Mouse (Mus musculus): ENCODE data around the gene Serpina1f.
"Not testable (repeated sequence)": the region's sequence is repeated elsewhere in the genome, so short reads cannot be mapped to it uniquely, and the experiment has no call there.

Gene Serpina1f

DNA sequence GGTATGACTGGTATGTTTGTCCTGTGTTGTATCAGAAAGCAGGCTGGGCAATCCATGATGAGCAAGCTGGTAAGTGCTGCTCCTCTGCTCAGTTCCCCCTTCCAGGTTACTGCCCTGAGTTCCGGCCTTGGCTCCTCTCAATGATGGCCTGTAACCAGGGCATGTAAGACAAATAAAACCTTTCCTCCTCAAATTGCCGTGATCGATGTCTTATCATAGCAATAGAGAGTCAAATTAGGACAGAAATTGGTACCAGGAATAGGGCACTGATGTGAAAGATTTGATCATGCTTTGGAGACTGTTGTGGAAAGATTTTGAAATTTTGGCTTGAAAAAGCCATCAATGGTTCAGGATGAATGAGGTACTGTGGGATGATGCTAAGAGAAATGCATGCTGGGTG, 30.0 kb downstream of the Serpina1f start:
- DNase-seq (ENCODE audit: low read depth, low spot score) = no peak

DNA sequence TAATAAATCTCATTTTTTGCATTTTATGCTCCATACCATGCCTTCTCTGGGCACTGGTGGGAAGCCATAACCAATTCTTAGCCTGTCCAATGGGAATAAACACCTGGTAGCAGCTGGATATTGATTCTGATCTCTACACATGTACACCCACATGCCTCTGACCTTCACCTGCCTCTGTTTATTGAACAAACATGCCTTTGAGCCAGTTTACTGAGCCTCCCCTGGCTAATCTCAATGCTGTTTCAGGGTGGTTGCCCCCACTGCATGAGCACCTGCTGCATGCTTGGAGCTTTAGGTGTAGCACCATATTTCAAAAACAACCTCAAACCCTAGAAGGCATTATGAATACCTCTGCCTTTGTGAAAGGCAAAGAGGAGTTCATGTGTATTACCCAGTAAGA, 33.3 kb downstream of the Serpina1f start:
- not testable (repeated sequence) for DNase-seq (ENCODE audit: low read depth, low spot score)

DNA sequence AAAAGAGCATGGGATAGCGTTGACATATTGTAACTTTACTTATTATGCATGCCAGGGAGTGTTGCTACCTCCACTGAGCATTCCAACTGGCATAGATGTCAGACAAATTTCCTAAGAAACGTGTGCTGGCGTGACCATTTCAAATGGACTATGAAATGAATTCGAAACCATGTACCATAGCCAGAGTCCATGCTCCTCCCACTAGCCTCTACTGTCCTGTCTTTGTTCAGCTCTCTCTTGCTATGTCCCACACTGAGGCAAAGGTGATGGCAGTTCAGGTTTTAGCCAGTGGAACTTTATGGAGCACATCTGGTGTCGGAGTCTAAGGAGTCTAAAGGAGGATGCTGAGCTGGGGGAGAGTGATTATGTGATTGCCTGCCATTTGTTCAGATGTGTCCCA, 35.3 kb downstream of the Serpina1f start:
- no peak for DNase-seq (ENCODE audit: low read depth, low spot score)

DNA sequence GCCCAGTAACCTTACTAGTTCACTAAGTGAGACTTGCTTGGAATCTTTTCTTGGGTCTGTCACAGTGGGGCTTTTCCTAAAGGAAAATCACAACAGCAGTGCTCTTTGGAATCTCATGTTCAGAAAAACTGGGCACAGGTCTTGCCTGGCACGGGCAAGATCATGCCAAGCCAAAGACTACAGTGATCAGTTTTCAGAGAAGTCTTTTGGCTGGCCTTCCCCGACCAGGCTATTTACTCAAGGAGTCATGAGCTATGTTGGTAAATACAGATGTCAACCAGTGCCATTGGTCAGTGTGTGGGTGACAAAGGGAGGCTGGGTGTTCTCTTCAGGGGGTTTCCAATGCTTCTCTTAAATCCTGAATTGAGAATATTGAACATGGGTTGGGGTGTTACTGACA, 36.2 kb downstream of the Serpina1f start:
- no peak for DNase-seq (ENCODE audit: low read depth, low spot score)

DNA sequence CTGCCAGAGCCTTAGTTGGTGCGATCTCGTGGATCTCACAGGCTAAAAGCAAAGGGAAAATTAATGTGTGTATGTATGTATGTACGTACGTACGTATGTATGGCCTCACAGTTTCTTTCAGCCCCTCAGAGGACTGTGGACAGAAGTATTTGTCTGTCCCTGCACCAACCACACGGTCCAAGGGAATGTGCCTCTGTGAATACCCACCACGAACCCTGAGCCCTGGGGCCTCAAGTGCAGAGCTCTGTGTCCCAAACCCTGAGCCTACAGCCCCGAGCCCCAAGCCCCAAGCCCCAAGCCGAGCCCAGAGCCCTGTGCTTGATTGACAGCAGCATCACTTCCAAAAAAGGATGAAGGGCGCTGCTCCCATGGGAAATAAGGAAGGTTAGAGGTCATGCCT, 37.3 kb downstream of the Serpina1f start:
- no peak for DNase-seq (ENCODE audit: low read depth, low spot score)

DNA sequence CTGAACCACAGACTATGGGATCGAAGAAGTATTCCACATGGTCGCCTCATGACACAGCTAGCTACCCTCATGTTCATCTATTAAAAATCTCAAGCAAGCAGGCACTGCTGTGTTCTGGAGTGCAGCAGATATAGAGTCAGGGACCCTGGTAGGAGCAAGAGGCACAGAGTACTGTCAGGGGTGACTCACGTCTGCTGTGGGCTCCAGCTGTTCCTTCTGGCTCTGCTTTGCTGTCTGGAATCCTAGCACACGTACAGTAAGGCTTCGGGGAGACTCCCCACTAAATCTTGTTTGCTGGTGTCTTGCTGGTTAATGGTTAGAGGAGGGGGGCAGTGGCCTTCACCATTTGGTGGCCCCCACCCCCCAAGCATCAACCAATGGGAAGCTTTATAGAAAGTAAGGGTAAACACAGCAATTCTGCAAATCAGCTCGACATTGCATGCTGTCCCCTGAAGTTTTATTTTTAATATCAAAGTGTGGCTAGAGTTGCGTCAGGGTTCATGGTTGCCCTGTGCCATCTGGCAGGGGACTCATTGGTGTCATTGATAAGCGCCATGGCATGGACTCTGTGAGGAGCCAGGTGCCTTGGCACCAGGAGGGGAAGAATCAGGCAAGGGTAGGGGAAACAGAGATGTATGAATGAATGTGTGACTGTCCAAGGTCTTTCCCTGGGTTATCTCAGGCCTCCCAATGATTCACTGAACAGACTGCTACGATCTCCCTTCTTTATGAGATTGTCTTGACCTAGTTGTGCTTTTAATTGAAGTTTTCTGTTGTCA, 38.3 kb downstream of the Serpina1f start, which contains the start of gene Serpina6:
Gene Serpina6, minus strand, starts transcription at position 365 of the 779 bp plus-strand sequence.
- DNase-seq (ENCODE audit: low read depth, low spot score) = no peak

DNA sequence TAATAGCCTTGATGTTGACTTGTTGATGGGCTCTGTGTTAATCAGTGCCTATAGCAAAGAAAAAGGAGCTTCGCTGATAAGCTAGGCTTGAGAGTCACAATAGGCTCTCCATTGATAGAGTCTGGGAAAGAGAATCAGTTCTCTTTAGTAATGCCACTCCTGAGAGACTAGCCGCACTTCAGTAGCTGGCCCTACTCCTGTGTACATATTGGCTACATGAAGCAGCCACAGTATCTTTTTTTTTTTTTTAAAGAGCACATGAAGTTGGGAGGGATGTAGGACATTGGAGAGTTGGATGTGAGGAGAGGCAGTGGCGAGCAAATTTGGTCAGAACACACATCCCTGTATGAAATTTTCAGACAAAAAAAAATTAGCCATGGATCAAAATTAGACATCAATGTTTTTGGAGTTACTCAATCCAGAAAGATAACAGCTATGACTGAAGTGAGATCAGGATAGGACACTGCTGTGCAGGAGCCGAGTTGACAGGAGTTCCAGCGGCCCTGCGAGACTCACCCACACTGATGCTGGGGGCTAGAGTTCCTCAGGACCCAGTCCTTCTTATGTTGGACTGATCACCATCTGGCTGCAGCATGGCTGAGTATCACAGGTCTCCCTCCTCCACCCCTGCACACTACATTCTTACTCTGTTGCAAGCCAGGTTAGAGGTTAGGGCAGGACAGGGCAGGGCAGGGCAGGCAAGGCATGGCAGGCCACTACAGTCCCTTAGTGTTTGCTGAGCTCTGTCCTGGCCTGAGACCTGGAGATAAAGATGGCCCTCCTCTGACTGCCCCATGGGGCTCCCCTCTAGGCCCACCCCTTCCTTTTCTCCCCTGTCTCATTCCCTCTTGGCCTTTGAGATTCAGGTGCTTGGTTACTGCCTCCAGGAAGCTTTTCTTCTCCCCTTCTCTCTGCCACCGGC, 39.9 kb downstream of the Serpina1f start:
- DNase-seq (ENCODE audit: low read depth, low spot score) = no peak

DNA sequence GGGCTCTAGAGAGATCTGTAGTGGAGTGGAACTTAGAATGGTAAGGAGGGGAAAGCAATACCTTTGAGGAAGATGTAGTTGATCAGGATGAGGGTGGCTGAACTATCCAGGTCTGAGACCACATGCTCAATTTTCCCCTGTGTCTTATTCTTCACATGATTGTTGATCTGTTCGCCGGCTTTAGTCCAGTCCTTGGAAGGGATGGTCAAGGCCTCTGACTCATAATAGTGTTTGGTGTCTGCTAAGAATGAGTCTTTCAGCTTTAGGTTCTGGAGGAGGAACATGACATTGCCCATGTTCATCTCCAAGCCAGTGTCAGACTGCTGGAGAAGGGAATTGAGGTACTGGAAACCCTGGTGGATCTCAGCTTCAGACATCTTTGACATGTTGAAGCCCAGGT, 41.5 kb downstream of the Serpina1f start:
- no peak for DNase-seq (ENCODE audit: low read depth, low spot score)

DNA sequence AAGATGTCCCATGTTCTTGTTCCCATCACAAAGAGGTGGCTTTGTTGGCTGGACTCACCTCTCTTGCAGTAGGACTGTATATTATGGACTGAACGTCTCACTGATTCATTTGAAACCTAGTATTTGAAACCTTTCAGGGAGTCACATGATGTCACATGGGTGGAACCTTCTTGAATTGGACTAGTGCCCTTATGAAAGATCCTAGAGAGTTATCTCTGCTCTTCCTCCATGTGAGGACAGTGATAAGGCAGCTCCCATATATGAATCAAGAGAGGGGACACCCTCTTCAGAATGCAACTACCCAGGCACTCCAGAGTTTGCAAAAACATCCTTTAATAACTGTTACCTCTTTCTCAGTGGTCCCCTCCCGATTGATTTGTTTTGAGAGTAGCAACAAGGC, 49.0 kb downstream of the Serpina1f start:
- no peak for DNase-seq (ENCODE audit: low read depth, low spot score)

DNA sequence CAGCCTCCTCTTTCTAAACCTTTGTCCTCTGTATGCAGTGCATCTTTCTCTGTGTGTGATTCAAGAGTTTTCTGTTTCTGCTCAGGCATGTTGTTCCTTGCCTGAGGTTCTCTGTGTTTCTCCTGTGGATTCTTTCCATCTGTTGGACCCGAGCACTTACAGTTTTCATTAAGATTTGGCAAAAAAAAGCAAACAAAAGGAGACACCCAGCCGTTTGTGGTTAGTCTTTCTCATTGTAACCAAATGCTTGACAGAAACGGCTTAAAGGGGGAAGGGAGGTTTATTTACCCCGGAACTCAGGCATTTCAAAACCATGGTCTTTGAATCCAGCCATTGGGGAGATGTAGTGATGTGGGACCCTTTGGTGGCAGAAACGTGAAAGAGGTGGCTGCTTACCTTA, 50.7 kb downstream of the Serpina1f start:
- no peak for DNase-seq (ENCODE audit: low read depth, low spot score)

DNA sequence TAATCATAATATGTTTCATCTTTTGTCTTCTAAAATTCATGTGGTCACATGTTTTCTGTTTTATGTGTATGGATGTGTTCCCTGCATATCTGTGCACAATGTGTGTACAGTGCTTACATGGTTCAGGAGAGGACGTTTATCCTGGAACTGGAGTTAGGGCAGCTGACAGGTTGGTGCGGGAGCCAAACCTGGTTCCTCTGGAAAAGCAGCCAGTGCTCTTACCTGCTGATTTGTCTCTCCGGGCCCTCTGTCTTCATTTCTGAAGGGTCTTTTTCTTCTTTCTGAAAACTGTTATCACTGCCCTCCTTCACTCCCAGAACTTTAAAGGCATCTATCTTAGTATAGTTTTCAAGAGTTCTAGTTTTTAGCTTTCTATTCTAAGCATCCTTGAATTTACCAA, 51.5 kb downstream of the Serpina1f start:
- DNase-seq (ENCODE audit: low read depth, low spot score) = no peak

DNA sequence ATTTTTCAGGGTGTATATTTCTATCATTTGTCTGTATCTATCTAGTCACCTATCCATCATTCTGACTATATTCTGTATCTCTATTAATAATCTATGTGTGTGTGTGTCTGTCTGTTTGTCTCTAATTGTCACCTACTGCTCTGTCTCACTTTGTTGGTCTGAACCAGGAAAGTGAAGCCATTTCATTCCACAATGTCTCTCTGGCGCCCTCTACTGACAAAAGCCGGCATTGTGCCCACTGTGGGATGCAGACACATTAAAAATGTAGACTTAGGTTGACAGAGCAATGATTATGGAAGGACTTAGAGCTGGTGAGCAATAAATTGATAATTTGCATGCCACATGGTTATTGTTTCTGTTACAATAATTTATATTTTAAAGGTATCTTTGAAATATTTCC, 52.0 kb downstream of the Serpina1f start:
- peak; percentile 16 for DNase-seq (ENCODE audit: low read depth, low spot score)
